Mouse (Mus musculus) erythroblast, embryonic 14.5 days (primary cell): ENCODE measurements around the gene Col5a1.

Experiments used
- GATA1 ChIP-seq: IDR thresholded peaks from 2 replicates; pipeline ENCODE4 v1.6.1; 2012; ENCODE audit warnings: low read length, inconsistent platforms, mixed read lengths
- TAL1 ChIP-seq: IDR thresholded peaks from 3 replicates; pipeline ENCODE4 v1.6.1; 2012; ENCODE audit warnings: low read length, inconsistent platforms, mixed read lengths

DNA sequence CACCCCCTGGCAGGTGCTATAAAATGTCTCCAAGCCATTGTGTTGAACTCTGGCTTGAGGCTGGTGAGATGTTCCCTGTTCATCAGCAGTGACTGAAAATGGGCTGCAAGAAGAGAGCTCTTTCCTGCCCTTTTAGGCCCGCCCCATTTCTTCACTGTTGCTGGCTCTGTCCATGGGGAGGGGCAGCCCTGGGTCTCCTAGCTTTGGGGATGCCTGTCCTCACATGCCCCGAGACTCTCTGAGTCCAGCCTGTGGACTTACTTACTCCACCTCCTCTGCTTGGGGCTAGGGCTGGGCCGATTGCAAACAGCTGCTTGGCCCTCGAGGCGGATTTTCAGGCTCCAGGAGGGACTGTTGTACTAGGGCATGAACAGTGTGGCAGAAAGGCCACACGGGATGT is 10.9 kb downstream of the Col5a1 start:
- TF ChIP-seq GATA1 (no peak), TAL1 (no peak)
